Mouse (Mus musculus): ENCODE data around the gene Vps37b.

GRCm38 (mm10) chr5:124019348-124020216, 12.5 kb downstream of the Vps37b start:
- TF ChIP-seq POLR2A (IDR thresholded peaks at IDR 0.05; ENCODE audit: low read depth, low read length) (no peak), CTCF (conservative IDR thresholded peaks at IDR 0.05; ENCODE audit: insufficient read depth, insufficient read length, low read depth, low read length) (no peak)

All from kidney, adult 2 months (tissue).